Mouse (Mus musculus): Measurements from ENCODE around the gene Adamts9.
A peak's percentile ranks its signal among the peaks of the same experiment; 100 is the strongest.

Adamts9 gene

GRCm38 (mm10) chr6:92943057-92943781 is at the start of gene Adamts9:
Adamts9 (minus strand) TSS chr6:92943492.
- peak; percentile 31 to 37 for DNase-seq (ENCODE audit: low spot score in 2 of 2)

- DNase-seq (ENCODE audit: low spot score in 2 of 2), result no peak
These were observed 48.3 kb upstream of the Adamts9 start for GRCm38 (mm10) chr6:92991616-92992015.

GRCm38 (mm10) chr6:92988620-92988998 is 45.3 kb upstream of the Adamts9 start:
- no peak for DNase-seq (ENCODE audit: low spot score in 2 of 2)

- DNase-seq (ENCODE audit: low spot score in 2 of 2), result no peak
These were observed 44.7 kb upstream of the Adamts9 start for GRCm38 (mm10) chr6:92987846-92988619.

GRCm38 (mm10) chr6:92987366-92987765 is 44.1 kb upstream of the Adamts9 start:
- no peak for DNase-seq (ENCODE audit: low spot score in 2 of 2)

- DNase-seq (ENCODE audit: low spot score in 2 of 2), result no peak
These were observed 40.1 kb upstream of the Adamts9 start for GRCm38 (mm10) chr6:92983421-92983820.

- DNase-seq (ENCODE audit: low spot score in 2 of 2), result peak in 1 of 2 experiments; percentile 4
These were observed 38.3 kb upstream of the Adamts9 start for GRCm38 (mm10) chr6:92981451-92982186.

- DNase-seq (ENCODE audit: low spot score in 2 of 2), result no peak
These were observed 30.0 kb upstream of the Adamts9 start for GRCm38 (mm10) chr6:92973340-92973739.

GRCm38 (mm10) chr6:92968718-92969117 is 25.4 kb upstream of the Adamts9 start:
- no peak for DNase-seq (ENCODE audit: low spot score in 2 of 2)

GRCm38 (mm10) chr6:92968216-92968615 is 24.9 kb upstream of the Adamts9 start:
- no peak for DNase-seq (ENCODE audit: low spot score in 2 of 2)

- no peak for DNase-seq (ENCODE audit: low spot score in 2 of 2)
These were observed 19.7 kb upstream of the Adamts9 start for GRCm38 (mm10) chr6:92962966-92963365.

GRCm38 (mm10) chr6:92960997-92961396 is 17.7 kb upstream of the Adamts9 start:
- no peak for DNase-seq (ENCODE audit: low spot score in 2 of 2)

- no peak for DNase-seq (ENCODE audit: low spot score in 2 of 2)
These were observed 16.1 kb upstream of the Adamts9 start for GRCm38 (mm10) chr6:92959416-92959815.

- no peak for DNase-seq (ENCODE audit: low spot score in 2 of 2)
These were observed 4.2 kb upstream of the Adamts9 start for GRCm38 (mm10) chr6:92947337-92948042.

- DNase-seq (ENCODE audit: low spot score in 2 of 2), result no peak
These were observed 1.4 kb upstream of the Adamts9 start for GRCm38 (mm10) chr6:92944711-92945110.

GRCm38 (mm10) chr6:92944048-92944685 is 875 bp upstream of the Adamts9 start:
- no peak for DNase-seq (ENCODE audit: low spot score in 2 of 2)

GRCm38 (mm10) chr6:92941756-92942420 is 1.4 kb downstream of the Adamts9 start:
- DNase-seq (ENCODE audit: low spot score in 2 of 2), result peak; percentile 5 to 11

- peak; percentile 62 to 65 for DNase-seq (ENCODE audit: low spot score in 2 of 2)
These were observed 2.0 kb downstream of the Adamts9 start for GRCm38 (mm10) chr6:92941281-92941731.

GRCm38 (mm10) chr6:92940191-92941131 is 2.8 kb downstream of the Adamts9 start:
- DNase-seq (ENCODE audit: low spot score in 2 of 2), result peak; percentile 28 to 32

Data from right cerebral cortex, adult 2 months (tissue).